Mouse (Mus musculus): Measurements from ENCODE around the gene Macf1.

DNA sequence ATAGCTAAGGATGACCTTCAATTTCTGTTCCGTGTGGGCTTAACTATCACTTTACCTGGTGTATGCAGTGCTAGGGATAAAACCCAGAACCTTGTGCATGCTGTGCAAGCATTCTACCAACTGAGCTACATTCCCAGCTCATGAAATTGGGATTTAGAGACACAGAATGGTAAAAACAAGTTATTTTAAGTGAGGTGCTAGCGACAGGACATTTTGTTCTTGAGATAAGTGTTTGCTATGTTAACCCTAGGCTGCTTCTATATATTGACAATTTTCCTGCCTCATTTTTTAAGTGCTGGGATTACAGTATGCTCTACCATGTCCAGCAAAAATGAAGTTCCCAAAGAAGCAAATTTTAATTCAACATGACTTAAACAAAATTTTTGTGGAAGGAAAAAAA is 267.3 kb downstream of the Macf1 start:
- TF ChIP-seq POLR2A (IDR thresholded peaks at IDR 0.05; ENCODE audit: low read depth, low read length) (no peak), CTCF (IDR thresholded peaks at IDR 0.05; ENCODE audit: extremely low read depth, insufficient read depth, insufficient read length, insufficient replicate concordance) (no peak)
